Mouse (Mus musculus) intestine, embryonic 16.5 days (tissue): Measurements from ENCODE around the gene Insig1. TPM values are rescaled to one million over a fixed set of nuclear protein-coding genes. Genes with fewer than 3 reads are reported as not detected.

ENCODE experiments used
- ATAC-seq: fragments of 200-750 bp; cut with Nextera tagmentation; 2 replicates; pipeline ENCODE4 v1.8.0; 2017; ENCODE audit warnings: moderate TSS enrichment, moderate library complexity
- H3K27ac ChIP-seq: fragments of 300-500 bp; sonication (generic); 2 replicates; pipeline ENCODE4 v1.5.1; 2014; ENCODE audit warnings: mild to moderate bottlenecking, low read length
- H3K27me3 ChIP-seq: fragments of 300-500 bp; sonication (generic); replicated peaks from 2 replicates; pipeline ENCODE4 v1.6.1; 2014; ENCODE audit warnings: low read length, control low read depth, mixed read lengths; ENCODE audit not compliant: control insufficient read depth, insufficient read depth
- H3K36me3 ChIP-seq: fragments of 300-500 bp; sonication (generic); 2 replicates; pipeline ENCODE4 v1.6.1; 2014; ENCODE audit warnings: low read length, control low read depth; ENCODE audit not compliant: control insufficient read depth, insufficient read depth
- H3K4me1 ChIP-seq: fragments of 300-500 bp; sonication (generic); 2 replicates; pipeline ENCODE4 v1.6.1; 2014; ENCODE audit warnings: low read length, control low read depth, mixed read lengths; ENCODE audit not compliant: control insufficient read depth, insufficient read depth
- H3K4me2 ChIP-seq: fragments of 300-500 bp; sonication (generic); 2 replicates; pipeline ENCODE4 v1.6.1; 2014; ENCODE audit warnings: low read depth, low read length, control low read depth
- H3K4me3 ChIP-seq: fragments of 300-500 bp; sonication (generic); 2 replicates; pipeline ENCODE4 v1.5.1; 2014; ENCODE audit warnings: mild to moderate bottlenecking, low read length
- H3K9ac ChIP-seq: fragments of 300-500 bp; sonication (generic); 2 replicates; pipeline ENCODE4 v1.6.1; 2014; ENCODE audit warnings: low read depth, low read length
- H3K9me3 ChIP-seq: fragments of 300-500 bp; sonication (generic); 2 replicates; pipeline ENCODE4 v1.6.1; 2016; ENCODE audit warnings: low read length, control low read depth; ENCODE audit not compliant: control insufficient read depth
- WGBS: fragments of 180-500 bp; shearing (Covaris S2); extraction: QIAGEN DNeasy Blood & Tissue Kit; methylation state at CpG from one replicate; pipeline ENCODE4 v1.1.7; 2014; 5-methylcytosine and 5-hydroxymethylcytosine counted together
- polyA plus RNA-seq: library from polyadenylated mRNA; unstranded; fragments of >200 nt; fragmentation: Nextera tagmentation; extraction: Ambion mirVana; gene quantifications from 2 replicates; pipeline ENCODE4 v1.2.1, GENCODE M21; 2015

Gene Insig1
- polyA plus RNA-seq, result 255 and 324 TPM in 2 replicates

DNA sequence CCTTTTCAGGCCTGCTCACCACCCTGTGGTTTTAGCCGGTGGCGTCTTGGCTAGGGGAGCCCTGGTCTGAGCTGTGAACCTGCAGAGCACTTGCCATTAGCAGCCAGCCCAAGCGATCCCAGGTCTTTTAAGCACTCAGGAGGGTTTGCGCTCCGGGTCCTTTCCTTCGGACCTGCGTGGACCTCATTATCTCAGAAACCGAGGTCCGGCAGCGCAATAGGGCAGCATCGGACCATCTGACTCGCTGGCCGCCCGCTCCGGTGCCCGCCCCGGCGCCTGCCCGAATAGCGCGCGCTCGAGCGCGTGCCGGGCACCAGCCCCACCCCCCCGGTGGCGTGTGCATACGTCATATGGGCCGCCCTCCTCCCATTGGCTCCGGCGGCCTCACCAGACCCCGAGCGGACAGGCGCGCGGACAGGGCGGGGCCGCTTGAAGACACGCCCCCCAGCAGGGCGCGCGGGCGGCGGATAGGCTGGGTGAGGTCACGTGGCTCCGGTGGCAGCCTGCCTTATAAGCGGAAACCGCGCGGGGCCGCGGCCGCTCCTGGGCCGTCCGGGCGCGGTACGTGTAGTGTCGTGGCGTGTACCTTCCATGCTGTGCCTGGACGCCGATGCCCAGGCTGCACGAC lies at the start of gene Insig1:
Gene Insig1, plus strand, starts transcription at position 536 of the 628 bp plus-strand sequence.
- H3K27me3 ChIP-seq, result no peaks in the 10 kb centered on the region
- H3K9ac ChIP-seq, result peak within 1 kb of the TSS; percentile 92
- peaks cover 20% of the 10 kb centered on the region for H3K36me3 ChIP-seq
- no peaks in the 10 kb centered on the region for H3K9me3 ChIP-seq
- ATAC-seq, result peak; percentile 87
- under 1% methylated on average over 64 of the region's 64 CpGs for WGBS
- H3K27ac ChIP-seq, result peak within 1 kb of the TSS; percentile 97
- peak within 1 kb of the TSS; percentile 83 for H3K4me2 ChIP-seq
- H3K4me1 ChIP-seq, result peaks cover 41% of the 10 kb centered on the region
- H3K4me3 ChIP-seq, result peak within 1 kb of the TSS; percentile 93

- no peak overlapping the region for H3K9ac ChIP-seq
- 43% methylated on average over 2 of the region's 2 CpGs for whole genome bisulfite sequencing
Observed at GRCm38 (mm10) chr5:28023452-28023851, 47.7 kb upstream of the Insig1 start.

DNA sequence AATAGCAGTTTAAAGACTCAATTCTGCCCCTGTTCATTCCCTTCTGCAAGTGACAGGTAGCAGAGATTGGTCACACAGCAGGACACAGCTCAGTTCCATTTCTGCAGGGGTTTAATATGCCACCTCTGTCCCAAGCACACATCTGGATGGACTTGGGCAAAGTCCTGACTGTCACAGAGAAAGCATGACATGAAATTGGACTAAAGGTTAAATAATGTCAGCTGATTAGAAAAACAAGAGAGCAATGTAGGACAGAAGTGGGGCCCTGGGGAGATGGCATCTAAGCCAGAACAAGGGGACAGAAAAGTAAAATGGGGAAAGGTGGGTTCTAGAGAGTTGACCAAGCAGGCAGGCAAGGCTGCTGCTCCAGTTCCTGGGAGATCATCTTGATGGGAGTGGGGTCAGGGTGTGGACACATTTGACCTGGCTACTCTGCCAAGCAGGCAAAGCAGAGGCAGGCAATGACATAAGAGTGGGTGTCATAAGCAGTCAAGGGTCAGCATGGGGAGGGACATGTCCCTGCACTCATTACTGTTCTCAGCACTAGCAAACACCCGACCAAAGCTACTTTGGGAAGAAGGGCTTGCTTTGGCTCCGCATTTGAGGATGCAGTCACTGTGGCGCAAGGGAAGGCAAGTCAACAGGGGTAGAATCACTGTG lies 39.5 kb upstream of the Insig1 start:
- Histone ChIP-seq H3K9me3 (no peaks in the 10 kb centered on the region), H3K27me3 (no peaks in the 10 kb centered on the region), H3K9ac (no peak overlapping the region), H3K27ac (no peak overlapping the region), H3K4me1 (0 out of 2 replicates have a peak, but pooled peaks cover 2% of the 10 kb centered on the region), H3K4me2 (no peak overlapping the region), H3K4me3 (no peak overlapping the region), H3K36me3 (no peaks in the 10 kb centered on the region)
- ATAC-seq, result 0 out of 2 replicates have a peak, but pooled peaks have one; percentile 50
- 83% methylated on average over 3 of the region's 3 CpGs for WGBS

More at GRCm38 (mm10) chr5:28023452-28023851, 47.7 kb upstream of the Insig1 start:
- Histone ChIP-seq H3K27me3 (no peaks in the 10 kb centered on the region), H3K4me2 (no peak overlapping the region), H3K27ac (no peak overlapping the region), H3K36me3 (no peaks in the 10 kb centered on the region), H3K4me3 (no peak overlapping the region), H3K9me3 (no peaks in the 10 kb centered on the region), H3K4me1 (peaks cover 3% of the 10 kb centered on the region; the same call in 1 of the 2 replicates)
- no peak for ATAC-seq

DNA sequence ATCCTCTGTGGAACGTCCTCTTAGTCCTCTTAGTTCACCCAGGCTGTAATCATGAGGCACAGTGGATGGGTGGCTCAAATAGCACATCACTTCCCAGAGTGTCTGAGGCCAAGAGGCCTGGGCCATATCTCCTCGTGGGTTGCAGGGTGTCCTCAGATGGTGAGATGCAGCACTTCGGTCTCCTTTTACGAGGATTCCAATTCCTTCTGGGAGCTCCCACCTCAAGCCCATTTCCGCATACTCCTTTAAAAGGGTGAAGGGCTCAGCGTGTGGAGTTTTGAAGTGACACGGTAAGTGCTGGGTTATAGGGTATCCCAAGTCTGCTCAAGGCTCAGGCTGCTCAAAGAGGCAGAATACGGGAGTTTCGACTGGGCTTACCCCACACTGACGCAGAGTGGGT lies 38.3 kb upstream of the Insig1 start:
- H3K27ac ChIP-seq, result no peak overlapping the region
- no peak overlapping the region for H3K4me3 ChIP-seq
- H3K4me2 ChIP-seq, result no peak overlapping the region
- ATAC-seq, result no peak
- H3K9ac ChIP-seq, result no peak overlapping the region
- H3K27me3 ChIP-seq, result no peaks in the 10 kb centered on the region
- H3K4me1 ChIP-seq, result peaks cover 12% of the 10 kb centered on the region
- 81% methylated on average over 10 of the region's 10 CpGs for WGBS
- H3K9me3 ChIP-seq, result no peaks in the 10 kb centered on the region
- no peaks in the 10 kb centered on the region for H3K36me3 ChIP-seq

DNA sequence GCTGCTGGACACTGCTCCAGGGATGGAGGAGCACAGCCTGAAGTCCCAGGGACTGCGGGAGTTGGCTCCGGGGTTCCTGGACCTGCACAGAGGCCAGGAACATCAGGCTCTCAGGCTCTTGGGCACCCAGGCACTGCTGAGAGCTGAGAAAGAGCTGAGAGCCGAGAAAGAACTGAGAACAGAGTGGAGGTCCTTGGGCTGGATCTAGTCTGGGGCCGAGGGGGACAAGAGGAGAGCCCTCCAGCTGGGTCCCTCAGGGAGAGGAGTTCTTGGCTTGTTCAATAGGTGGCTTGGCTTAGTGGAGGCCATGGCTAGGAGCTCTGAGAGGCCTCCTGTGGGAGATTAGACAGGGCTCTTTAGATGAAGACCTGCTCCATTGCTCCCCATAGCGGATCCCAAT lies 37.9 kb upstream of the Insig1 start:
- Histone ChIP-seq H3K9me3 (no peaks in the 10 kb centered on the region), H3K4me2 (no peak overlapping the region), H3K9ac (no peak overlapping the region), H3K27ac (no peak overlapping the region), H3K27me3 (no peaks in the 10 kb centered on the region), H3K36me3 (no peaks in the 10 kb centered on the region), H3K4me1 (peaks cover 16% of the 10 kb centered on the region), H3K4me3 (no peak overlapping the region)
- ATAC-seq, result no peak
- 85% methylated on average over 5 of the region's 5 CpGs for WGBS

DNA sequence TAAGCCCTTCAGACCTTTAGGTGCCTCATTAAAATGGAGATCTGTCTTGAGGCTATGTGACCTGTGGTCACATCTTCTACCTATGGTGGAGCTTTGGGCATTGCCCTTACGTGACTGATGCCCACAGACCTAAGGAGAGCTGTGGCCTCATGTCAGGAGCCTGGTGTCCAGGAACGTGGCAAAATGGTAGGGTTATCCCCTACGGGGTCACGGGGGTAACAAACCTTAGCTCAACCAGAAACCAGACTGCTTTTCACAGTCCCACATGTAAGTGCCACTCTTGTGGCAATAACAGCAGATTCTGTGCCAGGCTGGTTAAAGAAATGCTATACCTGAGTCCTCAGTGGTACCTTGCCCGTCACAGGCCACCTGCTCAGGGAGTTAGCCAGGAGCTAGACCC lies 37.3 kb upstream of the Insig1 start:
- Histone ChIP-seq H3K27ac (no peak overlapping the region), H3K4me1 (peaks cover 19% of the 10 kb centered on the region)
- WGBS, result 93% methylated on average over 5 of the region's 5 CpGs

DNA sequence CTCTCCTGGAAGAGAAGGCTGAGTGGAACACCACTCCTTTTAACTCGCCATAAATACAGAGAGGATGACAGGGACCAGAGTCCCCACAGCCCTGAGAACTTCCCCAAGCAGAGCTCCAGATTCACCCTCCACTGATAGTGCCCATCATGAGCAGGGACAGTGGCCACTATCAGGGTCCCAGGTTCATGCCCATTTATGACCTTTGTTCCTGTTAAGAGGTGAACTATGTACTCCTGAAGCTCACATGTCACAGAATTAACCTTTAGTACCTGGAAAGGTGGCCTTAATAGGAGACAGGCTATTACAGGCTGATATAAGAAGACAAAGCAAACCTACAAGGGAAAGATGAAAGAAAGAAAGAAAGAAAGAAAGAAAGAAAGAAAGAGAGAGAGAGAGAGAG lies 35.2 kb upstream of the Insig1 start:
- Histone ChIP-seq H3K4me2 (no peak overlapping the region), H3K27ac (no peak overlapping the region), H3K4me1 (peaks cover 19% of the 10 kb centered on the region), H3K9ac (no peak overlapping the region), H3K36me3 (no peaks in the 10 kb centered on the region), H3K4me3 (no peak overlapping the region), H3K27me3 (no peaks in the 10 kb centered on the region), H3K9me3 (no peaks in the 10 kb centered on the region)
- ATAC-seq, result no peak
- WGBS, result 70% methylated on average over 1 of the region's 1 CpGs

More for the DNA sequence above, 37.3 kb upstream of the Insig1 start:
- H3K36me3 ChIP-seq, result no peaks in the 10 kb centered on the region
- no peak overlapping the region for H3K9ac ChIP-seq
- ATAC-seq, result no peak
- H3K9me3 ChIP-seq, result no peaks in the 10 kb centered on the region
- H3K4me2 ChIP-seq, result no peak overlapping the region
- H3K4me3 ChIP-seq, result no peak overlapping the region
- H3K27me3 ChIP-seq, result no peaks in the 10 kb centered on the region

- no peak overlapping the region for H3K4me2 ChIP-seq
- no peaks in the 10 kb centered on the region for H3K36me3 ChIP-seq
- no peak overlapping the region for H3K27ac ChIP-seq
- H3K4me1 ChIP-seq, result peaks cover 19% of the 10 kb centered on the region
- H3K9ac ChIP-seq, result no peak overlapping the region
- ATAC-seq, result no peak
- no peaks in the 10 kb centered on the region for H3K27me3 ChIP-seq
- 81% methylated on average over 1 of the region's 1 CpGs for WGBS
- H3K9me3 ChIP-seq, result no peaks in the 10 kb centered on the region
- no peak overlapping the region for H3K4me3 ChIP-seq
Observed at GRCm38 (mm10) chr5:28036518-28036917, 34.6 kb upstream of the Insig1 start.

DNA sequence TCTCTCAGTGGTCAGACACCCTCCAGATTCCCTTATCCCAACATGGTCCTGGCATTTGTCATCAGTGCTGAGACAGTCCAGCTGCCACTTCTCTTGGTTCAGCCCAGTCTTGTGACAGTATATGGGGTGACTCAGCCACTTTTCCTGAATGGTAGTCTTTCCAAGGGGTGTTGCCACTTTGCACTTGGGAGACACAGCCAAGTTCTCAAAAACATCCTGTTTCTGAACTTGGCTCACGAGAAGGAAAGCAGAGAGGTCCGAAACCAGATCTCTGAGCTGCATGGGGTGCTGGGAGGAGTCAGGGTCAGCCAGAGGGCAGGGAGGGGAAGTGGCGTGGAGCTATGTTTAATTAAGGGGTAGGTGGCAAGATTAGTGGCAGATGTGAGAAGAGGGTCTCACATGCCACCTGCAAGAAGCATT lies 34.0 kb upstream of the Insig1 start:
- Histone ChIP-seq H3K4me2 (no peak overlapping the region), H3K27ac (peak overlapping the region; percentile 43), H3K4me3 (no peak overlapping the region), H3K4me1 (peaks cover 19% of the 10 kb centered on the region), H3K9me3 (no peaks in the 10 kb centered on the region), H3K27me3 (no peaks in the 10 kb centered on the region), H3K36me3 (no peaks in the 10 kb centered on the region), H3K9ac (no peak overlapping the region)
- 10% methylated on average over 3 of the region's 3 CpGs for WGBS
- ATAC-seq, result peak; percentile 60
